Mouse (Mus musculus): ENCODE measurements around the gene Btbd9. TPM values are rescaled to one million over a fixed set of nuclear protein-coding genes. Genes with fewer than 3 reads are reported as not detected.

Btbd9 gene
- polyA plus RNA-seq, 1 experiment: 21.6 TPM

- no peaks in the 10 kb centered on the region for H3K27me3 ChIP-seq (ENCODE audit: control insufficient read depth, insufficient read depth, low read length, poor library complexity, severe bottlenecking)
- H3K9me3 ChIP-seq (replicated peaks; ENCODE audit: control insufficient read depth, insufficient read depth, low read length, poor library complexity, severe bottlenecking): no peaks in the 10 kb centered on the region
- H3K27ac ChIP-seq (ENCODE audit: insufficient read depth, low read length): no peak overlapping the region
- H3K36me3 ChIP-seq (ENCODE audit: control insufficient read depth, insufficient read depth, low read length, poor library complexity, severe bottlenecking): no peaks in the 10 kb centered on the region
- no peak overlapping the region for H3K9ac ChIP-seq (ENCODE audit: low read depth, poor library complexity, severe bottlenecking)
- H3K4me3 ChIP-seq (ENCODE audit: low read depth, low read length): no peak overlapping the region
- no peaks in the 10 kb centered on the region for H3K4me1 ChIP-seq (ENCODE audit: control insufficient read depth, insufficient read depth, low read length)
- TF ChIP-seq CTCF (IDR thresholded peaks at IDR 0.05; ENCODE audit: low read depth, low read length) (no peak), POLR2A (IDR thresholded peaks at IDR 0.05; ENCODE audit: insufficient read depth, low read length) (no peak), EP300 (IDR thresholded peaks at IDR 0.05; ENCODE audit: insufficient read depth, low read depth, low read length) (no peak)
These were observed 57.7 kb downstream of the Btbd9 start for GRCm38 (mm10) chr17:30518431-30519171.

DNA sequence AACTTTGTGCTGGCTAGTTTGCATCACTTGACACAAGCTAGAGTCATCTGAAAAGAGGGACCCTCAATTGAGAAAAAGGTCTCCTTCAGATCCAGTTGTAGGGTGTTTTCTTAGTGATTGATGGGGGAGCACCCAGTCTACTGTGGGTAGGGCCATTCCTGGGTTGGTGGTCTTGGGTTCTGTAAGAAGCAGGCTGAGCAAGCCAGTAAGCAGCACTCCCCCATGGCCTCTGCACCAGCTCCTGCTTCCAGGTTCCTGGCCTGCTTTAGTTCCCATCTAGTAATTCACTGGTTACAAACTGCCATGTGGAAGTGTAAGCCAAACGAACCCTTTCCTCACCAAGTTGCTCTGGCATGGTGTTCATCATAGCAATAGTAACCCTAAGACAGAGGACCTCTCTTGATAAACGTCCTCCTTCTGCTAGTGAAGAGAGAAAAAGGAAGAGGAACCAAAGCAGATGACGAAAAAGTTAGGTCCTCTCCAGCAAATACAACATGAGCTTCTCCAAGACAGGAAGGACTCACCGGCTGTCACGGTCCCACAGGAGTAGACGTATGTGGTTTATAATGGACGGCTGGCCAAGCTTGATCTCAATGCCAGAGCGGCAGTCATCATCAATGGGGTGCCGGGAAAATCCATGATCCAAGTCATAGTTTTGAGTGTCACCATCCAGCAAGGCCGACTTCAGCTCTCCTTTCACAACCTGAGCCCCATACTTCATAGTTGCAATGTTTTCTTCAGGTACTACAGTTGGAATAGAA lies 59.5 kb downstream of the Btbd9 start:
- Histone ChIP-seq H3K27me3 (ENCODE audit: control insufficient read depth, insufficient read depth, low read length, poor library complexity, severe bottlenecking) (no peaks in the 10 kb centered on the region), H3K27ac (ENCODE audit: insufficient read depth, low read length) (no peak overlapping the region), H3K36me3 (ENCODE audit: control insufficient read depth, insufficient read depth, low read length, poor library complexity, severe bottlenecking) (no peaks in the 10 kb centered on the region), H3K9me3 (replicated peaks; ENCODE audit: control insufficient read depth, insufficient read depth, low read length, poor library complexity, severe bottlenecking) (no peaks in the 10 kb centered on the region), H3K4me3 (ENCODE audit: low read depth, low read length) (no peak overlapping the region), H3K4me1 (ENCODE audit: control insufficient read depth, insufficient read depth, low read length) (no peaks in the 10 kb centered on the region), H3K9ac (ENCODE audit: low read depth, poor library complexity, severe bottlenecking) (no peak overlapping the region)
- TF ChIP-seq EP300 (IDR thresholded peaks at IDR 0.05; ENCODE audit: insufficient read depth, low read depth, low read length): no peak
- TF ChIP-seq CTCF (IDR thresholded peaks at IDR 0.05; ENCODE audit: low read depth, low read length): no peak
- no peak for TF ChIP-seq POLR2A (IDR thresholded peaks at IDR 0.05; ENCODE audit: insufficient read depth, low read length)

DNA sequence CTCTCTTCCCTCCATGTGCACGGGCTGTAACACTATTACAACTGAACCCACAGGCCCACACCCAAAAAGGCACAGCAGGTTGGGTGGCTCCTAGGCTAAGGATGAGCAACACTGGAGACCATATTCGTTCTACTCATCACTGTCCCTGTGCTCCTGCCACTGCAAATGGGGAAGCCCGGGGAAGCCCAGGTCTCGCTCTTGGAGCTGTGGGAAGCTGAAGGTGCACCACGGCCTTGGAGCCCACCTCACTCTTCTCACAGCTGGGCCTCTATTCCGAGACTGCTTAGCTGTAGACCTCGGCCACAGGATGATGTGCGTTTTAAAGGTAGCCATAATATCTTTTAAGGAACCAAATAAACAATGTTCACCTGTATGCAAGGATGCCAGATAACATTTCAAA lies 60.9 kb downstream of the Btbd9 start:
- no peaks in the 10 kb centered on the region for H3K9me3 ChIP-seq (replicated peaks; ENCODE audit: control insufficient read depth, insufficient read depth, low read length, poor library complexity, severe bottlenecking)
- no peaks in the 10 kb centered on the region for H3K27me3 ChIP-seq (ENCODE audit: control insufficient read depth, insufficient read depth, low read length, poor library complexity, severe bottlenecking)
- no peak overlapping the region for H3K9ac ChIP-seq (ENCODE audit: low read depth, poor library complexity, severe bottlenecking)
- no peaks in the 10 kb centered on the region for H3K36me3 ChIP-seq (ENCODE audit: control insufficient read depth, insufficient read depth, low read length, poor library complexity, severe bottlenecking)
- no peak overlapping the region for H3K27ac ChIP-seq (ENCODE audit: insufficient read depth, low read length)
- no peak overlapping the region for H3K4me3 ChIP-seq (ENCODE audit: low read depth, low read length)
- no peaks in the 10 kb centered on the region for H3K4me1 ChIP-seq (ENCODE audit: control insufficient read depth, insufficient read depth, low read length)
- TF ChIP-seq POLR2A (IDR thresholded peaks at IDR 0.05; ENCODE audit: insufficient read depth, low read length): no peak

DNA sequence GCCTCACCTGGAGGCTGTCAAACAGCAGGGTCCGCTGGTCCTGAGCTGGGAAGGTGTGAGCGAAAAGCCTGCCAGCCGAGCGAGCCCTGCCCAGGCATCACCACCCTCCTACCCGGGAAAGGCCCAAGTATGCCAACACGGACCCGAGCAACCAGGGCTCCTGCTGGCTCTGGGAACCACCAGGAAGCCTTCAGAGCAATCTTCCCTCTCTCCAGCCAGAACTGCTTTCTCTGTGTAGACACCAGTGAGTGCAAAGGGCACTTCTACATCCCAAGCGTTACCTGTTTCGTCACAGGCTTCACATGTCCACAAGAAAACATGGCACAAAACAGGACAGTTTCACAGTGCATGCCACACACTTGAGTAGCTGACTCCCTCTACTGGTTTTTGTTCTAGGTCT lies 63.3 kb downstream of the Btbd9 start:
- Histone ChIP-seq H3K4me1 (ENCODE audit: control insufficient read depth, insufficient read depth, low read length) (no peaks in the 10 kb centered on the region), H3K27ac (ENCODE audit: insufficient read depth, low read length) (no peak overlapping the region), H3K4me3 (ENCODE audit: low read depth, low read length) (no peak overlapping the region), H3K9me3 (replicated peaks; ENCODE audit: control insufficient read depth, insufficient read depth, low read length, poor library complexity, severe bottlenecking) (no peaks in the 10 kb centered on the region), H3K36me3 (ENCODE audit: control insufficient read depth, insufficient read depth, low read length, poor library complexity, severe bottlenecking) (no peaks in the 10 kb centered on the region), H3K27me3 (ENCODE audit: control insufficient read depth, insufficient read depth, low read length, poor library complexity, severe bottlenecking) (no peaks in the 10 kb centered on the region), H3K9ac (ENCODE audit: low read depth, poor library complexity, severe bottlenecking) (no peak overlapping the region)
- TF ChIP-seq POLR2A (IDR thresholded peaks at IDR 0.05; ENCODE audit: insufficient read depth, low read length) (no peak), CTCF (IDR thresholded peaks at IDR 0.05; ENCODE audit: low read depth, low read length) (no peak), EP300 (IDR thresholded peaks at IDR 0.05; ENCODE audit: insufficient read depth, low read depth, low read length) (no peak)

DNA sequence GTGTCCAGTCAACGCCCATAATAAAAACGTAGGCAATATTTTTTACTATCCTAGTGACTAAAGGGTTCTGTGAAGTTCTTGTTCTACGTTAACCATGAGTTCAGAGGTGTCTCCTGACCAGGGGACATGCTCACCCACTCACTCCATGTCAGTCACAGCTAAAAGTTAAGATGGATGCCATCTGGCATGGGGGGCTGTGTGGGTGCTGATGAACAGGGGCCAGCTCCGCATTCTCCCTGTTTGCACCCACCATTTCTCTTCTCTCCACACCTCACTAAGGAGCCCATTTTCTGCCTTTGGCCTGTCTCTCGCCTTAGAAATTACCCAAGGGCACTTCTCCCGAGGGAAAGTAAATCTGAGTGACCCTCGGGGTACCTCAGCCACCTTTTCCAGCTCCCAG lies 63.8 kb downstream of the Btbd9 start:
- H3K4me3 ChIP-seq (ENCODE audit: low read depth, low read length): no peak overlapping the region
- no peak overlapping the region for H3K9ac ChIP-seq (ENCODE audit: low read depth, poor library complexity, severe bottlenecking)

GRCm38 (mm10) chr17:30512007-30512406 lies 64.3 kb downstream of the Btbd9 start:
- H3K27me3 ChIP-seq (ENCODE audit: control insufficient read depth, insufficient read depth, low read length, poor library complexity, severe bottlenecking): no peaks in the 10 kb centered on the region

More for the DNA sequence above, 63.8 kb downstream of the Btbd9 start:
- no peaks in the 10 kb centered on the region for H3K36me3 ChIP-seq (ENCODE audit: control insufficient read depth, insufficient read depth, low read length, poor library complexity, severe bottlenecking)
- TF ChIP-seq CTCF (IDR thresholded peaks at IDR 0.05; ENCODE audit: low read depth, low read length) (no peak), EP300 (IDR thresholded peaks at IDR 0.05; ENCODE audit: insufficient read depth, low read depth, low read length) (no peak), POLR2A (IDR thresholded peaks at IDR 0.05; ENCODE audit: insufficient read depth, low read length) (no peak)
- no peaks in the 10 kb centered on the region for H3K27me3 ChIP-seq (ENCODE audit: control insufficient read depth, insufficient read depth, low read length, poor library complexity, severe bottlenecking)
- no peak overlapping the region for H3K27ac ChIP-seq (ENCODE audit: insufficient read depth, low read length)
- no peaks in the 10 kb centered on the region for H3K4me1 ChIP-seq (ENCODE audit: control insufficient read depth, insufficient read depth, low read length)
- no peaks in the 10 kb centered on the region for H3K9me3 ChIP-seq (replicated peaks; ENCODE audit: control insufficient read depth, insufficient read depth, low read length, poor library complexity, severe bottlenecking)

More at GRCm38 (mm10) chr17:30512007-30512406, 64.3 kb downstream of the Btbd9 start:
- Histone ChIP-seq H3K9ac (ENCODE audit: low read depth, poor library complexity, severe bottlenecking) (no peak overlapping the region), H3K4me3 (ENCODE audit: low read depth, low read length) (no peak overlapping the region), H3K36me3 (ENCODE audit: control insufficient read depth, insufficient read depth, low read length, poor library complexity, severe bottlenecking) (no peaks in the 10 kb centered on the region), H3K9me3 (replicated peaks; ENCODE audit: control insufficient read depth, insufficient read depth, low read length, poor library complexity, severe bottlenecking) (no peaks in the 10 kb centered on the region), H3K4me1 (ENCODE audit: control insufficient read depth, insufficient read depth, low read length) (no peaks in the 10 kb centered on the region), H3K27ac (ENCODE audit: insufficient read depth, low read length) (no peak overlapping the region)
- TF ChIP-seq CTCF (IDR thresholded peaks at IDR 0.05; ENCODE audit: low read depth, low read length) (no peak), EP300 (IDR thresholded peaks at IDR 0.05; ENCODE audit: insufficient read depth, low read depth, low read length) (no peak), POLR2A (IDR thresholded peaks at IDR 0.05; ENCODE audit: insufficient read depth, low read length) (no peak)
